Mouse (Mus musculus) neural tube, embryonic 10.5 days (tissue): Measurements from ENCODE around the gene Snx29.
"Not testable (repeated sequence)": the region's sequence is repeated elsewhere in the genome, so short reads cannot be mapped to it uniquely, and the experiment has no call there.

Source experiments
- DNase-seq: peaks from one replicate; pipeline ENCODE4 v3.0.0-alpha.2; 2017; ENCODE audit warnings: low spot score; ENCODE audit errors: extremely low spot score

Gene Snx29

DNA sequence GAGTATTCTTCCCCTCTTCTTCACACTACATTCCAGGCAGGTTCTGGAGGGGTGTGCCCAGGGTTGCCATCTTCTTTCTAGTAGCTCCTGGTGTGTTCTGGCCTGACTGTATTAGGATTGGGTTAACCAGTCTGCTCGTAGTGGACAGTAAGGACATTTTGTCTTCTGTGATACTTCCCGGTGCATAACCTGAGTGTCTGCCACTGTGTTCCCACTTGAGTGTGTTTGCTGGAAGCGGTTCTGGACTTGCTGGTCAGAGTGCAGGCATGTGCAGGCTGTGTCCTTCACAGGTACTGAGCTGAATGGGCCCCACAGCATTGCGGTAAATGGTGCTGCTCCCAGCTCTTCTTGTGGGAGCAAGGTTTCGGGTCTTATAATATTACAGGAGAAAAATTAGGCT, 125.2 kb downstream of the Snx29 start:
- no peak for DNase-seq

DNA sequence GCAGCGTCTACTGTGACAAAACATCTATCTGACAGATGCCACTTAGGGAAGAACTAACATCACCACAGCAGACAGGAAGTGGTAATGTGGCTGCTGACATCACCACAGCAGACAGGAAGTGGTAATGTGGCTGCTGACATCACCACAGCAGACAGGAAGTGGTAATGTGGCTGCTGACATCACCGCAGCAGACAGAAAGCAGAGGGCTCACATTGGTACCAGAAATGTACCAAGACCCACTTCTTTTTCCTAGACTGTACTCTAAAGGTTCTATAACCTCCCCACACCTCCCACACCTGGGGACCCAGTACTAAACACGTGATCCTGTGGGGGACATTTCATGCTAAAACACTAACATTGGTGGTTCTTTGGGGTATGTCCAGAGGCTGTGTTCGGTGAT, 126.0 kb downstream of the Snx29 start:
- not testable (repeated sequence) for DNase-seq

DNA sequence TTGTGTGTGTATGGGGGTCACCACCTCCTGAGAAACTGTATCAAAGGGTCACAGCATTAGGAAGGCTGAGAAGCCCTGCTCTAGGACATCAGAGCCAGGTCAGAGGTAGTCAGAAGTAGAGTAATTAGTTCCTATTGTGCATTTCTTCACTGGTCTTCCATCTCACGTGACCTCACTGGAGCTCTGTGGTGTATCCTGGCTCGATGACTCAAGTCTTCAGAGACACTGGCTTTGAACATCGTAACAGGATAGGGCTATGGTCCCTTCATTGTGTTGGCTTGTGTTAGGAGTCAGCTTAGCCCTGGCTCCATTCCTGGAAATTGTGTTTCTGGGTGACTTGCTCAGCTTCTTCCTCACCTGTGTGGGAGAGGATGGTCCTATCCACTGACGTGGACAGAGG, 126.6 kb downstream of the Snx29 start:
- DNase-seq = no peak

DNA sequence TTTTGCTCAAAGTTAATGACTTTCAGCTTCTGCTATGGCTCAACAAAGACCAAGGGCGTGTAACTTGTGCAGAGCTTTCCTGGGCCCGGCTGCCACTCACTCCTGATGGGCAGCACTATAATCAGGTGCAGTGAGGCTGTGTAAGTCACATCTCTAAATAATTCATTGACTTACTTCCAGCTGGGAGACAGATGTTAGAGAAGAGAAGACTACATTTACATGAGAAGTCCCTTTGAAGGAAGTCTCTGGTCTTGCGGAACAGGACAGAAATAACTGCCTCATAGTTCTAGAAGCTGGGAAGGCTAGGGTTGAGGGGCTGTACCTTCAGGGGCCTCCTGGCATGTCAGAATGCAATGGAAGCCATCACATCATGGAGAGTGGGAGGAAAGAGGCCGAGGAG, 127.9 kb downstream of the Snx29 start:
- DNase-seq = no peak

DNA sequence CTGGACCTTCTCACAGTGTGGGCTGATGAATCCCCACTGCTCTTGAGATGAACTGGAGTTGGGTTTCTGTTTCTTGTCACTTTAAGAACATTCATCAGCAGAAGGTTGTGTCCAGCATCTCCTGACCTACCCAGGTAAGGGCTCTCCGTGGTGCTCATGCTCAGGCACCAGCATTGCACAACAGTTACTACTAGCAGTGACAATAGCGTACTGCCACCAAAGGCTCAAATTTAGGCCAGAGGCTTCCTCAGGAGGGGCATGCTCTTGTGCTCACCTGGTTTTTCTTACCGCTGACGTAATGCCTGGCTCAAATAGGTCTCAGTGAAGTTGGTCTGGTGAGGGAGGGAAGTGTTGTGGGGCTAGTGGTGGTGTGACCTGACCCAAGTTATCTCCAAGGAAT, 132.2 kb downstream of the Snx29 start:
- DNase-seq = no peak

DNA sequence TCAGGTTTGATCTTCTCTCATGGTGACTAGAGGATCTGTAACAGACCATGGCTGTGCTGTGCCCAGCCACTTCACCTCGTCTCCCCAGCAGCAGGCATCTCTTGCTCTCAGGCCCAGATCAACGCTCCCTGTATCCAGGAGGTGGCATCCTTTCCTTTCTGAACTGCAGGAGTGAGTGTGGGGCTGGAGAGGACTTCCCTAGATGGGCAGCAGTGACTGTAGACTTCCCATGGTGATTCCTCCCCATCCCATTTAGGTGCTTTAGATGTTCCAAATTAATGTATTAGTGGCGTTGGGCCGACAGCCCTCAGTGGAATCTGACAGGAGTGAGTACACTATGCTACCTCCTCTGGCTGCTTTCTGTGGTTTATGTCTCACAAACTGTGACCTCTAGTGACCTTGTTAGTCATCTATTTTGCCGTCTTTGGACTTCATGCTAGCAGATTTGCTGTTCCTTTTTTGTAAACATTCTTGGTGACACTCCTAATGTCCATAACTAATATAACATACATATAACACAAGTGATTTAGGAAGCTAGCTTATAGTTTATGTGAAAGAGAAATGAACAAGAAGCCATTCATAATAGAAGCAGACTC, 132.9 kb downstream of the Snx29 start:
- DNase-seq = no peak

DNA sequence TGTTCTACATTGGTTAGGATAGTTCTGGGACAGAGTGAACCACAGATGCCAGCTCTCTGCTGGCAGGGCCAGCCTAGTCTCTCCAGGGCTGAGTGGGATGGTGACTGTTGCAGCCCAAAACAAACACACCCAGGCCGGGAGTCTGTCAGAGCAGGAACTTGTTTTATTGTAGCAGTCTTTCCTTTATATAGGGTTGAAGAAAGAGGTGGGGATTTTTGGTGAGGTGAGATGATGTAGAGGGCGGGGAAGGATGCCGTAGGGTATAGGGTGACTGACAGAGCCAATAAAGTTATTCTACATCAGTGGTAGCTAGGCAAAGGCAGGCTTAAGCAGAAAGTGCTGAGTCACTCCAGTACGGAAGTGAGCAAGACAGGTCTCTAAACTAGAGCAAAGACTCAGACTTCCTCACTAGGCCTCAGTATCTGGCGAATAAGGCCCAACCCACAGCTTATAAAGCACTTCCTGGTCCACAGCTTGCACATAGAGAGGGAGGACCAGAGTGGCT, 133.5 kb downstream of the Snx29 start:
- no peak for DNase-seq

DNA sequence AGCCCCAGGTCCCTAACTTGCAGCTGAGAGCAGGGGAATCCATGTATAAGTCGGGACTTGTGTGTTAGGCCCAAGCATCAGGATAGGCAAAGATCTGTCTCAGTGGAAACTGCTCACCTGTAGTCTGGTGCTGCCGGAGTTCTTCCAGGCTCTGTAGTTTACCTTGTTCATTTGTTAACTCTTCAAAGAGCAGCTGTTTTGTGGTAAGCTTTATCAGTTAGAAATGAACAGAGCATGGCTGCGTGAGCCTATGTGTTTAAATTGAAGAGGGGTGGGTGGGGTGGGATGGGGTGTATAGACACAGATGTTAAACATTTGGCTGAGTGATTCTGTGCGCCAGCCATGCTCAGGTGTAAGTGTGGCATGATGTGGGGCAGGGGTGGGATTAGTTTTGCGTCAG, 134.4 kb downstream of the Snx29 start:
- no peak for DNase-seq

DNA sequence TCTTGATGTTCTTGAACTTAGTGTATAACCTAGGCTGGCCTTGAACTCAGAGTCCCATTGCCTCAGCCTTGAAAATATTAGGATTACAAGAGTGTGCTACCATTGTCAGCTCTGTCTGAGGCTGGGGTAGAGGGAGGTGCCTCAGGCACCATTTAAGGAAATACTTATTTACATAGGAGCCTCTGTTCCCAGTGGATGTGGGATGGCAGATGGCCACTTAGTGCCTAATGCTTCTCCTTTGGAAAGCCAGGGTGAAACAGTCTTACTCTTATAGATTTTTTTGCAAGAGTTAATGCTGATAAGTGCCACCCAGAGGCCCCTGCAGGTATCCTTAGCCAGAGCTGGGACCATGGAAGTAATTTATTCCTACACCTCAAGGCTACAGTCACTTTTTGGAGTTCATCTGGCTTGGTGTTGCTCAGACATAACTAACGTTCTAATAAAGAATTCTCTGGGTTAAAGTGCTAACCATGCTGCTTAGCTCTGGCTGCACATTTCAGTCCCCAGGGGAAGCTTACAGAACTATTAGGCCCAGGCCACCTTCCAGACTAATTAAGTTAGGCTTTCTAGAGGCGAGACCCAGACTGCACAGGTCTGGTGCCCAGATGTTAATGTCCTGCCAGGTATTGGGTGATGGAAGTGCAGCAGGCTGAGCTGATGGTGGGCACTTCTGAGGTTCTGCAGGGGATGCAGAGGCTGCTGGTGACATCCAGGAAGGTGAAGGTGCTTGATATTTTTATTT, 135.1 kb downstream of the Snx29 start:
- DNase-seq = no peak

DNA sequence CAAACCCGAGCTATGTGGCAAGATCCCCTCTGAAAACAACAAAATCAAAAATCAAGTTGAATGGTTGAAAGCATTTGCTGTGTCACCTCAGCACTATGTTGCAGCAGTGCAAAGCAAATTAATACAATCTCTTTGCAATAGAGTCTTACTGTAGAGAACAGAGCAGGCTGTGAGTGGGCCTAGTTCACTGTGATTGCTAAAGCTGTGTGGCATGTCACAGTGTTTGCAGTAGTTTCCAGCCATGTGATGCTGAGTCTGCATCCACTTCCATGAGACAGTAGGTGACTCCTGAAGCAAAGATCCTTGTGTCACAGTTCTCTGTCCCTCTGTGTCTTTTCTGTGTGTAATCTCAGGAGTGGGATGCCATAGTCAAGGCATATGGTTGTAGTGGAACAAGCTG, 137.5 kb downstream of the Snx29 start:
- no peak for DNase-seq

DNA sequence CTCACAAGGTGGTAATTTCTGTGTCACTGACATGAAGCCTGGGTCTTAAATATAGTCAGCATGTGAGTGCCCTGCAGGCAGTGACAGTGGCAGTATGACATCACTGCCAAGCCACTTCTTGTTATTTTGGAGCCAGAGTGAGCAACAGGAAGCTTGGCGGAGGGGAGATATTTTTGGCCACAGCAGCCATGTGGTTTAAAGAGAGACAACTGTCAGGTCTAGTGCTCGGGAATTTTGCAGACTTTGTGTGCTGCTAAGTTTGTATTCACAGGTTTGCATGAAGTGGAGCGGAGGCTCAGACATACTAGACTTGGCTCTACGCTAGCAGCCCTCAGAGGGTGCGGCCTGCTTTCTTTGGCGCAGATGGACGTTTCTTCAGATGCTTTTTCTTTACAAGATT, 138.9 kb downstream of the Snx29 start:
- DNase-seq = no peak

DNA sequence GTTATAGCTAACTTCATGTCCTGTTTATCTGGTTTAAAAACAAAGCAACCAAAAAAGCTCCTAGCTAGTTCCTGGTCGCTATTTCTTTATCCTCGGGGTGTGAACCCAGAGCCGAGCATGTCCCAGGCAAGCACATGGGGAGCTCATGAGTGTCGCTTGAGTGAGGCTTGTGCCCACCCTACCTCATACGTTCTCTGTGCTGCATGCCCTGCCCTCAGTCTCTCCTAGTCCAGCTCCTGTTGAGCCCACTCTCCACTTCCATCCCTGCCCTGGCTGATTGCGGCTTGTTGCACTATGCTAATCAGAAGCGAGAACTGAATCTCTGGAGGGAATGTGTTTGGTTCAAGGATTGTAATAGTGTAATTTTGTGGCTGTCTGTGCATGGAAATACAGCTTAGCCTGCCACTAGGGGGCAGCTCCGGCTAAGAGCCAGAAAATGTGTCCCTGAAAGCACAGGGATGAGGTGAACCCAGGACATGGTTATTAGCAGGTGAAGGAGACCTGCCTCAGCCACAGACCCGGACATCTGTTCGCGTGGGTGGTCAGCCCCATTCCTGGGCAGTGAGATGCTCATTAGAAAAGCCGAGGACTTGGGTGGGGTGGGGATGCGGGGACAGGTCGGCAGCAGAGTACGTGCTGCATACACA, 145.9 kb downstream of the Snx29 start:
- DNase-seq = peak; percentile 56

DNA sequence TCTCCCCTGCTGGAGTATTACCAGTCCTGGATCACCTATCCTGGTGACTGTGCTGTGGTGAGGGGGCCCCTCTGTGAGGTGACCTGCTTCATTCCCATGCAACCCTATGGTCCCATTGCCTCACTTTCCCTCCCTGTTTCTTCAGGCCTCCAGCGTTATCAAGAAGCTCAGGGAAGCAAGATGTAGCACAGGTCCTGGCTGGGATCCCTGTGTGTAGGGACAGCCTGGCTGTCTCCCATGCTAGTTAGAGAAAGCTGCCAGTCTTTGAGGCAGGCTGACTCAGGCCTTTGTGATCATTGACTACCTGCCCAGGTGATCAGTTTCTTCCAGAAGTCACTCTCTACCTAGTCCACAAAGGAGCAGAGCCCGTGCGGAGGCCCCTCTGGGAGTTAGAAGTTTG, 146.8 kb downstream of the Snx29 start:
- no peak for DNase-seq

DNA sequence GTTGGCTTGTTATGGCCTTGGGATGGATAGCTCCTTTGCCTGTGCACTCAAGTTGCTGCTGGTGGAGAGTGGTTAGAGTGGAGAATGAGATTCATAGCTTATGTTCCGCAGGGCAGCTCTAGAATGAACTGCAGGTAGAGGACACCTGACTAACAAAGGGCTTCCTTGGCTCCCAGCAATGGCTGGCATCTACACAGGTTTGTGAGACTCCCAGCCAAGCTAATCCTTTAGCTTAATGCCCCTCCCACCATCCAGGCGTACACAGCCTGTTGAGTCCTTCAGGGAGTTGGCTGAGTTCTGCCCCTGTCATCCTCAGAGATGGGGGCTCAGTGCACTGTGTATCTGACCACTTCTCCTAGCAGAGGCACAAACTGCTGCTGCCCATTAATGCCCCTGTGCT, 148.5 kb downstream of the Snx29 start:
- DNase-seq = no peak

DNA sequence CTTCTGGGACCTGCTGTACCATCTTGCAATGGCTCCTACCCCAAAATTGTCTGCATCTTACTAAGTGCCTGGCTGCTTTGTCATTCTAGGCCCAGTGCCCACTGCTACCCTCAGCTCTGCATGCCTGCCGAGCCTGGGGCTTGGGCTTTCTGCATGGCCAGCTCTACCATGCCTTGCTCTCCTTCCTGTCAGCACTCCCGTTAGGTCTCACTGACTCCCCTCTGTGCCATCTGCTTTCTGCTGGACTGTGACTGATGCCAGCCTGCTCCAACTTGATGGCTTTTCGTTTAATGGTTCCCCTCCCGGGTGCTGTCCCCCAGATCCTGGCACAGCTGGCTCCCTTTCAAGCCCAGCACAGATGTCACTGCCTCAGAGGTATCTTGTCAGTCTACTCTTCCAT, 150.1 kb downstream of the Snx29 start:
- no peak for DNase-seq

DNA sequence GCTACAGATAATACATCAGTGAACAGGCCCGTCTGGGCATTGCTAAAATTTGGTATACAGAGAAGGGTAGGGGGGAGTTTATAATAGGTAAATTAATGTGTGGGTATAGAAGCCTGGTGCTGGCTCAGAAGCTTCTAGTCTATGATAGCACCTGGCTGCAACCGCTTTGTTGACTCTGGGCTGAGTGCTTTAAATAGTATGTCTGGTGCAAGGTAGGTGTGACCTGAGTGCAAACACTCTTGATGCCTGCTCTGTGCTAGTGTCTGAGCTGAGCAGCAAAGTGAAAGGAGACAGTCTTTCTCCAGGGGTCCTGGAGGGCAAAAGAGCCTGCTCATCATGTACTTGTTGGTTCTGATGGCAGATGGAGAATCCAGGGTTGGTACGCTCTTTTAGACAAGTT, 150.8 kb downstream of the Snx29 start:
- DNase-seq = no peak

DNA sequence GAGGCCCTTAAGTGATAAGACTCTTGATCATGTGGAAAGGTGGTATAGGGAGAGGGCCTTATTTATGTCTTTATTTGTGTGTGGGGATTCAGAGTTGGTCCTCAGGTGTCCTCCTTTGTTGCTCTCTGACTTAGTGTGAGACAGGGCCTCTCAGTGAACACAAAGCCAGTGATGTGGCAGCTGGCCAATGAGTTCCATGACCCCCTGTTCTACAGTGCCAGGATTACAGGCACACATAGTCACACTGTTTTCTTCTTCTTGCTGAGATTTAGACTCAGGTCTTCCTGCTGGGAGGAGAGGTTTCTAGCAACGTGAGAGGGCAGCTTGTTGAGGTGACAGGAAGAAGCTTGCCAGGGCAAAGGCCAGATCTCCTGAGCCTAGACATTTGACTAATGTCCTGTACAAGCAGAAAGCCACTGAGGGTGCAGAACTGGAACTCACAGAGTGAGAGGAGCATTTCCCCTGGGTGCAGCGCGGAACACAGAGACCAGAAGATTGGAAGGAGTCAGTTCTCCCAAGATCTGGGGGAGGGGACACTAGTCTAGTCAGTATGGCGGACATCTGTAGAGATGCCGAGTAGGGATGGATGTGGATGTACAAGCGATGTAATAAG, 151.3 kb downstream of the Snx29 start:
- DNase-seq = no peak

DNA sequence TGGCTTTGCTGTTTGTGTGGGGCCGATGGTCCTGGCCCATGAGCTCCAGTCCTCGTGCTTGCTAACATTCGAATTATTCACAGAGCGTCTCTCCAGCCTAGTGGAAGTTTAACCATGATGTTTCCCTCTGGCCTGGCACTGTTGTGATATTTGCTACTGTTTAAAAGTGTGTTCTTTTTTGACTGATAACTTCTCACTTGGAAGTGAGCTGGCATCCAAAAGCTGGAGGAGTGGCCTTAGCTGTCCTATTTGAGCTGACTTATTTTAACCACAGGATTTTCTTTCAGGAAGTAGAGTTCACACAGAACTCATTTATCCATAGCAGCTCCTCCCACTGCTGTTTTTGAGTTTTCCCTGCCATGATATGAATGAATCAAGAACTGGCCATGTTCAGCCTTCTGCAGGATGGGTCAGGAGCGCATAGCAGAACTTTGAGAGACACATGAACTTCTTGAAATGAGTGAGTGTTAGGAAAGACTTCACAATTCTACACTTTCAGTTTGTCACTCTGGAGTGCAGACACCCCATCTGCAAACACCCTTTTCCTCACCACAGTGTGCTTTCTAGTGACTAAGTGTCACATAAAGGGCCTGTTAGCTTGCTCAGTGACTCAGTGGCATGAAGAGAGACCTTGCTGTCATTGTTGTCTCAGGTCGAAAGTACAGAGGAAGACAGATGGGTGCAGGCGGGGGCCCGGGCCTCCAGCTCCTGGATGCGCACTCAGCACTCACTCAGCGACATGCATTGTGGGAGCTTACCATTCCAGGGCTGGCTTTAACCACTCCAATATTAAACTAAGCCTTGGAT, 152.6 kb downstream of the Snx29 start:
- no peak for DNase-seq

DNA sequence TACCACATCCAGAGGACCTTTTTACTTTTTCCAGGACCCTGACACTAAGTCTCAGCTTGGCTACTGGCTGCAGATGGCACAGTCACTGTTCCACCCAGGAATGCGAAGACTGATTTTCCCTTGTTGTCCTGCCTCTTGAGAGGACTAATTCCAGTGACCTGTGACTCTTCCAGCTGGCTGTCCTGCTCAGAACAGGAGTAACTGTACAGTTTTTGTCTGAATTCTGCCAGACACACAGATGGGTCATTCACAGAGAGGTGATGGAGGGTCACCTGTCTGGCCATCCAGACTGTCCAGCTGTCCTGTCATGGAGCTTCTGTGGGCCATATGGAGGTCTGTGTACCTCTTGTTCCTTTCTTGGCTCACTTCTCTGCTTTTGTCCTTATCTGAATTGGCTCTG, 153.6 kb downstream of the Snx29 start:
- DNase-seq = no peak

DNA sequence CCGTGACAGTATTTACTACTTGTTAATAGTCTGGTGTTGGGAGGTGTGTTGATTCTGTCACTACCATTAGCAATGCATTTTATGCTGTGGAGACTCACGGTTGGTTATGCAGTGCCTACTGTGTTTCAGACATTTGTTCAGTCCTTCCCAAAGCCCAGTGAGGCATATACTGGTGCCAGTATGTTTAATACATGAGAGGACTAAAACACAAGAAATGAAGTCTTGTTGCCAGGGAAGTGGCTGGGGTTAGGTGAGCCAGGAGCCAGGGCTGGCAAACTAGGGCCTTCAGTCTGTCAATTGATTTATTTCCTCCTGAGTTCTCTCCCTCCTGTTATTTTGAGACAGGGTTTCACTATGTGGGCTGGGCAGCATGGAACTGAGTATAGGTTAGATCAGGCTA, 154.3 kb downstream of the Snx29 start:
- no peak for DNase-seq

DNA sequence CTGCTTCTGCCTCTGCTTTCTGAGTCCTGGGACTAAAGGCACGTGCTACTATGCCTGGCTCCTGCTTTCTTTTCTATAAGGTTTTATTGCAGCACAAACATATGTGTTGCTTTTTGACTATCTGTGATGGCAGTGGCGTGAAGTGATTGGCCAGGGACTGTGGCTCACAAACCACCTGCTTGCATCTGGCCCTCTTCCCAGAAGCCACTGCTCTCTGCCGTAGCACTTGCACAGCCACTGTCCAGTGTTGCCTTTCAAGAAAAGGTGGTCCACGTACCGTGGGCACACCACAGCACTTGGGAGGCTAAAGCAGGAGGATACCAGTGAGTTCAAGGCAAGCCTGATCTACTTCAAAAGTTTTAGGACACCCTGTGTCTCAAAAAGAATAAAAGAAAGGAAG, 154.9 kb downstream of the Snx29 start:
- DNase-seq = no peak

DNA sequence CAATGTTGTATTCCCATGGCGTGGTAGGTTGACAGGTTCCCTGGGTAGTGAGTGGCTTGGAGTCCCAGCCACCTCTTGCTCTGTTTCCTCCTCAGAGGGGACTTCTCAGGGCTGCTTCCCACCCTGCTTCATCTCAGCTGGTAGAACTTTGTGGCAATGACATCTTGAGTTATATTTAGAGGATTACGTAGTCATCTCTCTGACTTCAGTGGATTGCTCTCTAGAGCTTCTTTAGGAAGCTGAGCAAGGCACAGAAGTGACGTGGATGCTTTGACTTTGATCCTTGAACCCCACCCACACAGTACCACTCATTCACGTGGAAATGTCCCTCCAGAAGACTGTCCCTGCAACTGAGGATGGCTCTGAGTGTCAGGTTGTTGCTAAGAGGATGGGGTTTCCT, 156.9 kb downstream of the Snx29 start:
- no peak for DNase-seq
